Mouse (Mus musculus) cerebellum, adult 2 months (tissue): ENCODE results near the gene Pard6a. TPM values are rescaled to one million over a fixed set of nuclear protein-coding genes. Genes with fewer than 3 reads are reported as not detected.
A peak's percentile ranks its signal among the peaks of the same experiment; 100 is the strongest.

Experiments used
- DNase-seq, 2 experiments: peaks; one replicate each; pipeline ENCODE4 v3.0.0; 2021
- H3K27ac ChIP-seq: fragments of 200-500 bp; 2 replicates; pipeline ENCODE4 v1.5.1; 2012; ENCODE audit warnings: low read length, control low read depth, inconsistent platforms; ENCODE audit not compliant: insufficient read depth
- H3K27me3 ChIP-seq: fragments of 200-500 bp; 2 replicates; pipeline ENCODE4 v1.6.1; 2012; ENCODE audit warnings: inconsistent platforms, mild to moderate bottlenecking, low read length, moderate library complexity; ENCODE audit not compliant: control insufficient read depth, insufficient read depth
- H3K4me1 ChIP-seq: fragments of 200-500 bp; 2 replicates; pipeline ENCODE4 v1.6.1; 2011; ENCODE audit warnings: low read length; ENCODE audit not compliant: control insufficient read depth, insufficient read depth
- H3K4me3 ChIP-seq: fragments of 200-500 bp; replicated peaks from 2 replicates; pipeline ENCODE3; 2011; ENCODE audit warnings: mild to moderate bottlenecking, low read depth, low read length, control low read depth; ENCODE audit not compliant: insufficient read depth
- CTCF ChIP-seq: fragments of 200-500 bp; IDR thresholded peaks from 2 replicates; pipeline ENCODE4 v1.5.1; 2011; ENCODE audit warnings: low read depth, mild to moderate bottlenecking, control low read depth, low read length, moderate library complexity, borderline replicate concordance; ENCODE audit not compliant: insufficient read depth
- POLR2A ChIP-seq: fragments of 200-500 bp; IDR thresholded peaks from 2 replicates; pipeline ENCODE4 v1.6.1; 2011; ENCODE audit warnings: low read length, control low read depth, borderline replicate concordance; ENCODE audit not compliant: insufficient read depth
- WGBS: fragments of 180-500 bp; shearing (Covaris S2); methylation state at CpG from one replicate; pipeline ENCODE4 v1.1.7; 2018; 5-methylcytosine and 5-hydroxymethylcytosine counted together
- polyA plus RNA-seq: library from polyadenylated mRNA; depleted of rRNA; stranded (reverse); fragments of >200 nt; gene quantifications from 2 replicates; pipeline ENCODE4 v1.2.3, GENCODE M21; 2012

Pard6a gene
- polyA plus RNA-seq, 1 experiment = 128 TPM

DNA sequence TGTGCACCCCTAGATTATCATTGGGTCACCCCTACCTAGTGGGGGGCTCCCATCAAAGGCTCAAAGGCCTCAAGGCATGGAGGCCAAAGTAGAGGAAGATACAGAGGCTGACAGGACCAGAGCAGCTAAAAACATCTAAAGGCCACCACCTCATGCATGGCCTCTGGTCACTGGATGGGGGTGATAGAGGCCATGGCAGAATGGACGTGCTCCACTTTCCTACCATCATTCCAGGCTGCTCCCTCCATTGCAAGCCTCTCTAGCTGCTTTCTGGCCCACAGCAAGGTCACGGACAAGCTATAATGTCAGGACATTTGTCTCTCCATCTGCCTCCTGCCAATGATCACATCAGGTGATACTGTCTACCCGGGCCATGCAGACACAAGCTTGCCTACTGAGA is 11.3 kb downstream of the Pard6a start:
- TF ChIP-seq CTCF (no peak), POLR2A (no peak)
- H3K27ac ChIP-seq = no peak overlapping the region
- H3K4me1 ChIP-seq = peaks cover 6% of the 10 kb centered on the region
- H3K27me3 ChIP-seq = no peaks in the 10 kb centered on the region
- no peak overlapping the region for H3K4me3 ChIP-seq
- 73% methylated on average over 3 of the region's 3 CpGs for WGBS
- no peak for DNase-seq

DNA sequence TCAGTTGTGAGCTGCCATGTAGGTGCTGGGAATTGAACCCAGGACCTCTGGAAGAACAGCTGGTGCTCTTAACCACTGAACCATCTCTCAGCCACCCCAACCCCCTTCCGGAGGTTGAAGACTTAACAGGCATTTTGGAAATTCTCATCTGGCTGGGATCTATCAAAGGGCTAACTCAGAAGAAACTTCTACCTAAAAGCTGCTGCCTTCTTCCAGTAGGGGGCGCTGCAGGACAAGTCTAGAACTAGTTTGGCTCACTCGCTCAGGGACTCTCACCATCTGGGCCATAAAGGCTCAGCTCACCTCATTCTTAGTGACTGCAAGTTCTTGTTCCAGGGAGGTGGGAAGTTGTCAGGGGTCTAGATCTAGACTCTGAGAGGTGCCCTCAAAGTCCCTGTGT is 13.2 kb downstream of the Pard6a start:
- DNase-seq = peak; percentile 83 to 90
- Histone ChIP-seq H3K4me1 (no peaks in the 10 kb centered on the region), H3K27ac (no peak overlapping the region), H3K4me3 (no peak overlapping the region), H3K27me3 (no peaks in the 10 kb centered on the region)
- TF ChIP-seq POLR2A (no peak), CTCF (peak; percentile 90)
- 4% methylated on average over 3 of the region's 3 CpGs for WGBS

- no peaks in the 10 kb centered on the region for H3K27me3 ChIP-seq
- H3K4me1 ChIP-seq = no peaks in the 10 kb centered on the region
- 36% methylated on average over 6 of the region's 6 CpGs for WGBS
- H3K27ac ChIP-seq = no peak overlapping the region
- no peak for DNase-seq
- TF ChIP-seq POLR2A = no peak
- TF ChIP-seq CTCF = no peak
- H3K4me3 ChIP-seq = no peak overlapping the region
These were observed 14.1 kb downstream of the Pard6a start for GRCm38 (mm10) chr8:105715042-105715441.

- WGBS = 93% methylated on average over 15 of the region's 15 CpGs
- no peak for DNase-seq
- no peaks in the 10 kb centered on the region for H3K4me1 ChIP-seq
- no peak overlapping the region for H3K4me3 ChIP-seq
- H3K27me3 ChIP-seq = no peaks in the 10 kb centered on the region
- H3K27ac ChIP-seq = no peak overlapping the region
- no peak for TF ChIP-seq POLR2A
- no peak for TF ChIP-seq CTCF
These were observed 15.5 kb downstream of the Pard6a start for GRCm38 (mm10) chr8:105716302-105716945.

DNA sequence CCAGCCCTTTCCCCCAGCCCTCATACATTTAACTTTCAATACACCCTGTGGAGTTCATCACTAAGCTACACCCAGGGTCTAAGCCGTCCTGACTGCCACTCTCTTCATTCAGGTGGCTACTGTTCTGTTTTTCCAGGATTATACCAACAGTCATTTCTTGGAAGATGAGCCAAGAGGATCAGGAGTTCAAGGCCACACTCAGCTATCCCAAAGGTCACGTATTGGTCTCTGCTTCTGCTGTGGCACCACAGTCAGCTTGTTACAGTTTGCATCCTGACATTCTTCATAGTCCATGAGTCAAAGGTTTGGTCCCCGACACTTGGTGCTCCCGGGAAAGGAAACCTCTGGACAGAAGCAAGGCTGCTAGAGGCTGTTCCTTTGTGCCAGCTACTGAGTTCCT is 18.7 kb downstream of the Pard6a start:
- no peak overlapping the region for H3K27ac ChIP-seq
- 81% methylated on average over 4 of the region's 4 CpGs for WGBS
- DNase-seq = no peak
- H3K4me1 ChIP-seq = no peaks in the 10 kb centered on the region
- TF ChIP-seq POLR2A (no peak), CTCF (no peak)
- no peaks in the 10 kb centered on the region for H3K27me3 ChIP-seq
- no peak overlapping the region for H3K4me3 ChIP-seq

DNA sequence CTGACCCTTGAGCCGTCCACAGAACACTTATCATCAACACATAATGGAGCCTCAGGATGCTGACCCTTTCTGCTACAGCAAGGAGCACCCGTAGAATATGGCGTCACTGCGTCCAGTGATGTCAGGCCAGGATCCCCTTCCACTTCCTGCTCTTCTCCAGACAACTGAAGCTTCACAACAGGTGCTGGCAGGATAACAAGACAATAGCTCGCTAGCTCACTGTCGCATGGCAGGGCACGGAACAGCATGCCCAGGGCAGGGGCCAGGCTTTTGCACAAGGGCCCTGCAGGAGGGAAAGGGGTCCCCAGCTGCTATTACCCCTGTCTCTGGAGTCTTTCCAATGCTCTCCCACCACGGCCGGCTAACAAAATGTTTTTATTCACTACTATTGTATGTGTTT is 21.9 kb downstream of the Pard6a start:
- Histone ChIP-seq H3K27me3 (no peaks in the 10 kb centered on the region), H3K27ac (no peak overlapping the region), H3K4me1 (no peaks in the 10 kb centered on the region), H3K4me3 (no peak overlapping the region)
- TF ChIP-seq CTCF (no peak), POLR2A (no peak)
- WGBS = 42% methylated on average over 9 of the region's 9 CpGs
- DNase-seq = no peak

DNA sequence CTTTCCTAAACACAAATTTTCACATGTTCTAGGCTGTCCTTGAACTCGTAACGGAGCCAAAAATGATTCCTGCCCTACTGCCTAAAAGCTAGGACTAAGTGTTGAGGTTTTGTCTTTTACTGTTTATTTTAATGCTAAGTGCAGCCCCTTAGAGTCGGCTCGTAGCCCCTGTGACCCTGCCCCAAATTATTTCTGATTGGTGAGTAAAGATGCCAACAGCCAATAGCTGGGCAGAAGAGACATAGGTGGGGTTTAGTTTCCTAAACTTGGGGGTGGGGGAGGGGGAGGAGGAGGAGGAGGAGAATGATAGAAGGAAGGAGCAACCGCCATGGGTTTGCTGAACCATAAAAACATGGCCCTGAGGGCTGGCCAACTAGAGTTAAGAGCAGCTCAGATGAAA is 24.8 kb downstream of the Pard6a start:
- Histone ChIP-seq H3K4me3 (no peak overlapping the region), H3K4me1 (no peaks in the 10 kb centered on the region), H3K27ac (no peak overlapping the region), H3K27me3 (no peaks in the 10 kb centered on the region)
- no peak for DNase-seq
- TF ChIP-seq POLR2A = no peak
- TF ChIP-seq CTCF = no peak
- 86% methylated on average over 5 of the region's 5 CpGs for WGBS

GRCm38 (mm10) chr8:105727397-105728124 is 26.6 kb downstream of the Pard6a start:
- WGBS = 91% methylated on average over 18 of the region's 18 CpGs
- H3K27ac ChIP-seq = no peak overlapping the region

More at GRCm38 (mm10) chr8:105727397-105728124, 26.6 kb downstream of the Pard6a start:
- no peak for DNase-seq
- H3K4me3 ChIP-seq = no peak overlapping the region
- no peaks in the 10 kb centered on the region for H3K4me1 ChIP-seq
- TF ChIP-seq POLR2A (no peak), CTCF (no peak)
- no peaks in the 10 kb centered on the region for H3K27me3 ChIP-seq
